Mouse (Mus musculus): ENCODE results near the gene Auh.

- TF ChIP-seq CTCF (conservative IDR thresholded peaks at IDR 0.05; ENCODE audit: insufficient read depth, insufficient read length, low read depth, low read length) = no peak
- no peak for TF ChIP-seq POLR2A (IDR thresholded peaks at IDR 0.05; ENCODE audit: low read depth, low read length)
Measured at GRCm38 (mm10) chr13:52890313-52890712, 39.2 kb downstream of the Auh start.
